In the genomic region with DNA sequence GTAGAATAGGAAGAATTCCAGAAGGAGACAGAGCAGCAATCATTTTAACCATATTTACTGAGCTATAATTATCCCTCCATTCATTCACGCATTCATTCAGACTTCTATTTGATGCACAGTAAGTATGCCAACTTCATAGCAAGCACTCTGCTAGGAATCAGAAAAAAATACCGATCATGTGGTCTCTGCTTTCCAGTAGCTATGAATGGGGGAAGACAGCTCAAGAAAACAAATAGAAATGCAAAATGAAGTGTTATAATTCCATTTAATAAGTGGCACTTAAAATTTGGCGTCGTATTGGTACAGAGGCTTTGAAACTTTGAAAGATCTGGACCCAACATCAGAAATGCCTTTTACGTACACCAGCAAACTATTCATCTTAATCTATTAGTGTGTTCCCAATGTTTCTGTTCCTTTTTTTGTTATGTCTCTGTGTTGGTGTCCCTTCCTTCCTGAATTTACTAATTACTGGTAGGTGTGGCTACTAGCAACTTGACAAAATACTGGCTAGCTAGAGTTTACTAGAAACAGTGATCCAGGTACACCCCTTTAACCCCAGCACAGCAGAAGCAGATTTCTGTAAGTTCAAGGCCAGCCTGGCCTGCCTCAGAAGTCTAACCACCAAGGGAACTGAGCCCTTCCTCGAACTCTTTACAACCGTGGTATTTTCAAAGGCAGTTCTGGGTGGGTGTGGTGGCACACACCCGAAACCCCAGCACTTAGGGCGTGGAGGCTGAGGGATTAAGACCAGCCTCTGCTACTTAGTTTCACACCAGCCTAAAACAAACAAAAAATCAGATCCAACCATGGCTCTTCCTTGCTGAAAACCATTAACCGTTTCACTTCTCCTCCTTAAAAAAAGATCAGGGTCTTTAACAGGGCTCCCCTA, we compare ENCODE assay signal across 9 mouse cellular contexts. TPM values are rescaled to one million over a fixed set of nuclear protein-coding genes. Genes with fewer than 3 reads are reported as not detected.
DNase-seq lines count a peak whose midpoint lies in the region; ATAC-seq and TF ChIP-seq lines count a peak whose summit lies in the region.
"Had no signal": no experiment of that assay in that cellular context is flagged by ENCODE, and none has a peak within 500 bp of the region (broad histone marks: within the 10 kb centered on the region; RNA-seq: fewer than 3 reads in every experiment).

No protein-coding gene starts in this region.

- peaks cover 26% of the 10 kb centered on the region for H3K4me1 ChIP-seq in kidney, embryonic 14.5 days (ENCODE audit: control insufficient read depth, insufficient read depth, low read length)
- H3K4me1 ChIP-seq in kidney, adult 2 months (ENCODE audit: control insufficient read depth, insufficient read depth, low read length) = no peaks in the 10 kb centered on the region
- peaks cover 38% of the 10 kb centered on the region for H3K4me1 ChIP-seq in embryonic facial prominence, embryonic 12.5 days
- peaks cover 36% of the 10 kb centered on the region for H3K4me1 ChIP-seq in intestine, embryonic 16.5 days (ENCODE audit: control insufficient read depth, insufficient read depth, low read length)
- no peaks in the 10 kb centered on the region for H3K4me1 ChIP-seq in midbrain, postnatal 0 days (ENCODE audit: insufficient read depth, low read length)

- intact Hi-C loops in left cerebral cortex, postnatal 25 days (cut with DNase I) = no loop called here

- H3K27ac ChIP-seq in kidney, embryonic 14.5 days (ENCODE audit: low read depth, low read length) = no peak overlapping the region
- H3K27ac ChIP-seq in kidney, adult 2 months (ENCODE audit: insufficient read depth, low read depth, low read length) = no peak overlapping the region
- H3K27ac ChIP-seq in embryonic facial prominence, embryonic 12.5 days = no peak overlapping the region
- H3K27ac ChIP-seq in intestine, embryonic 16.5 days (ENCODE audit: low read length) = no peak overlapping the region
- no peak overlapping the region for H3K27ac ChIP-seq in midbrain, postnatal 0 days (ENCODE audit: low read depth, low read length)

- no peak for DNase-seq in kidney, adult 2 months
- DNase-seq in midbrain, postnatal 0 days (ENCODE audit: low spot score) = no peak
- no peak for DNase-seq in left cerebral cortex, adult 11 months (ENCODE audit: low spot score)
- DNase-seq in lung, adult 18-20 months = no peak
- DNase-seq in left cerebral cortex, postnatal 25 days (ENCODE audit: low spot score in 2 of 2) = no peak

- 71% methylated on average over 10 of the region's 10 CpGs for WGBS in kidney, embryonic 14.5 days
- WGBS in kidney, adult 2 months = 77% methylated on average over 10 of the region's 10 CpGs
- 73% methylated on average over 10 of the region's 10 CpGs for WGBS in embryonic facial prominence, embryonic 12.5 days
- 63% methylated on average over 10 of the region's 10 CpGs for WGBS in intestine, embryonic 16.5 days
- 79% methylated on average over 10 of the region's 10 CpGs for WGBS in midbrain, postnatal 0 days

- peak overlapping the region; percentile 47 for H3K9ac ChIP-seq in kidney, embryonic 14.5 days (ENCODE audit: low read depth, low read length)
- no peak overlapping the region for H3K9ac ChIP-seq in embryonic facial prominence, embryonic 12.5 days
- peak overlapping the region; percentile 3; the same call in 1 of the 2 replicates for H3K9ac ChIP-seq in intestine, embryonic 16.5 days (ENCODE audit: low read depth, low read length)
- 0 out of 2 replicates have a peak overlapping the region, but pooled peaks have one; percentile 33 for H3K9ac ChIP-seq in midbrain, postnatal 0 days (replicated peaks; ENCODE audit: low read length, poor library complexity, severe bottlenecking)

- TF ChIP-seq CTCF in kidney, adult 2 months (conservative IDR thresholded peaks at IDR 0.05; ENCODE audit: insufficient read depth, insufficient read length, low read depth, low read length) = no peak
- no peak for TF ChIP-seq CTCF in midbrain, postnatal 0 days (IDR thresholded peaks at IDR 0.05)

- peak overlapping the region; percentile 56 for H3K4me2 ChIP-seq in kidney, embryonic 14.5 days (replicated peaks; ENCODE audit: low read depth, low read length)
- H3K4me2 ChIP-seq in embryonic facial prominence, embryonic 12.5 days (replicated peaks) = peak overlapping the region; percentile 81
- H3K4me2 ChIP-seq in intestine, embryonic 16.5 days (ENCODE audit: low read depth, low read length) = peak overlapping the region; percentile 52
- peak overlapping the region; percentile 48 for H3K4me2 ChIP-seq in midbrain, postnatal 0 days (ENCODE audit: low read depth, low read length, poor library complexity, severe bottlenecking)

- TF ChIP-seq POLR2A in kidney, adult 2 months (IDR thresholded peaks at IDR 0.05; ENCODE audit: low read depth, low read length) = no peak

- no peak for ATAC-seq in kidney, embryonic 14.5 days (ENCODE audit: low FRiP score, low TSS enrichment)
- no peak for ATAC-seq in embryonic facial prominence, embryonic 12.5 days (ENCODE audit: insufficient number of reproducible peaks, insufficient read depth, low FRiP score, low TSS enrichment)
- no peak for ATAC-seq in intestine, embryonic 16.5 days
- ATAC-seq in midbrain, postnatal 0 days (ENCODE audit: low FRiP score) = no peak

- H3K9me3 ChIP-seq in kidney, embryonic 14.5 days (ENCODE audit: control insufficient read depth, low read length) = no peaks in the 10 kb centered on the region
- H3K9me3 ChIP-seq in embryonic facial prominence, embryonic 12.5 days = no peaks in the 10 kb centered on the region
- H3K9me3 ChIP-seq in intestine, embryonic 16.5 days (ENCODE audit: control insufficient read depth, low read length) = no peaks in the 10 kb centered on the region
- H3K9me3 ChIP-seq in midbrain, postnatal 0 days (ENCODE audit: low read length) = no peaks in the 10 kb centered on the region

- H3K36me3 ChIP-seq in kidney, embryonic 14.5 days (ENCODE audit: control insufficient read depth, insufficient read depth, low read length) = no peaks in the 10 kb centered on the region
- no peaks in the 10 kb centered on the region for H3K36me3 ChIP-seq in kidney, adult 2 months (ENCODE audit: control insufficient read depth, insufficient read depth, low read length)
- no peaks in the 10 kb centered on the region for H3K36me3 ChIP-seq in embryonic facial prominence, embryonic 12.5 days
- no peaks in the 10 kb centered on the region for H3K36me3 ChIP-seq in intestine, embryonic 16.5 days (ENCODE audit: control insufficient read depth, insufficient read depth, low read length)
- H3K36me3 ChIP-seq in midbrain, postnatal 0 days (ENCODE audit: insufficient read depth, low read length) = no peaks in the 10 kb centered on the region

- H3K27me3 ChIP-seq in kidney, embryonic 14.5 days (ENCODE audit: control insufficient read depth, insufficient read depth, low read length) = peaks cover 24% of the 10 kb centered on the region
- no peaks in the 10 kb centered on the region for H3K27me3 ChIP-seq in kidney, adult 2 months (replicated peaks; ENCODE audit: control insufficient read depth, insufficient read depth, low read length)
- peaks cover 44% of the 10 kb centered on the region for H3K27me3 ChIP-seq in embryonic facial prominence, embryonic 12.5 days
- H3K27me3 ChIP-seq in intestine, embryonic 16.5 days (replicated peaks; ENCODE audit: control insufficient read depth, insufficient read depth, low read length) = peaks cover 19% of the 10 kb centered on the region
- H3K27me3 ChIP-seq in midbrain, postnatal 0 days (ENCODE audit: insufficient read depth, low read length) = 0 out of 2 replicates have a peak, but pooled peaks cover 8% of the 10 kb centered on the region

- peak overlapping the region; percentile 75 for H3K4me3 ChIP-seq in kidney, embryonic 14.5 days (ENCODE audit: low read length)
- H3K4me3 ChIP-seq in kidney, adult 2 months (ENCODE audit: insufficient read depth, low read depth, low read length) = no peak overlapping the region
- peak overlapping the region; percentile 80 for H3K4me3 ChIP-seq in embryonic facial prominence, embryonic 12.5 days
- peak overlapping the region; percentile 86 for H3K4me3 ChIP-seq in intestine, embryonic 16.5 days (ENCODE audit: low read length)
- peak overlapping the region; percentile 82; the same call in 1 of the 2 replicates for H3K4me3 ChIP-seq in midbrain, postnatal 0 days (ENCODE audit: low read depth, low read length)

RNA-seq across cellular contexts. Expression of a gene that starts 0.8 kb away (rescaled TPM):
- polyA plus RNA-seq in kidney, embryonic 14.5 days (2014; fragmentation: Nextera tagmentation; extraction: Ambion mirVana) = 79.1 and 113 TPM in 2 replicates
- polyA plus RNA-seq in kidney, adult 2 months (2012; rRNA removed) = 2.4 and 2.6 TPM in 2 replicates
- polyA plus RNA-seq in embryonic facial prominence, embryonic 12.5 days (2016; fragmentation: Nextera tagmentation; extraction: Ambion mirVana) = 136 and 149 TPM in 2 replicates
- 97.1 and 104 TPM in 2 replicates for polyA plus RNA-seq in intestine, embryonic 16.5 days (2015; fragmentation: Nextera tagmentation; extraction: Ambion mirVana)
- total RNA-seq in midbrain, postnatal 0 days (2014; rRNA removed) = 27.0 and 32.9 TPM in 2 replicates
- polyA plus RNA-seq in midbrain, postnatal 0 days (2015; fragmentation: Nextera tagmentation; extraction: Ambion mirVana) = 27.2 TPM in 2 replicates
- total RNA-seq in left cerebral cortex, postnatal 25 days (2021) = 1 to 10 TPM; 6.8 to 9.2 TPM

RNA-seq across cellular contexts. Expression of a gene that starts 17.9 kb away (rescaled TPM):
- 0.88 and 0.90 TPM in 2 replicates for polyA plus RNA-seq in kidney, embryonic 14.5 days (2014; fragmentation: Nextera tagmentation; extraction: Ambion mirVana)
- polyA plus RNA-seq in kidney, adult 2 months (2012; rRNA removed) = 0.34 and 0.37 TPM in 2 replicates
- polyA plus RNA-seq in embryonic facial prominence, embryonic 12.5 days (2016; fragmentation: Nextera tagmentation; extraction: Ambion mirVana) = 6.2 and 6.7 TPM in 2 replicates
- polyA plus RNA-seq in intestine, embryonic 16.5 days (2015; fragmentation: Nextera tagmentation; extraction: Ambion mirVana) = 1.7 and 2.0 TPM in 2 replicates
- total RNA-seq in midbrain, postnatal 0 days (2014; rRNA removed) = 138 and 150 TPM in 2 replicates
- 37.3 and 42.1 TPM in 2 replicates for polyA plus RNA-seq in midbrain, postnatal 0 days (2015; fragmentation: Nextera tagmentation; extraction: Ambion mirVana)
- 10 to 100 TPM; 73.8 to 78.5 TPM for total RNA-seq in left cerebral cortex, postnatal 25 days (2021)

RNA-seq across cellular contexts. Expression of a gene that starts 49.7 kb away (rescaled TPM):
- 54.3 and 74.2 TPM in 2 replicates for polyA plus RNA-seq in kidney, embryonic 14.5 days (2014; fragmentation: Nextera tagmentation; extraction: Ambion mirVana)
- 27.7 and 29.5 TPM in 2 replicates for polyA plus RNA-seq in kidney, adult 2 months (2012; rRNA removed)
- 67.4 and 80.2 TPM in 2 replicates for polyA plus RNA-seq in embryonic facial prominence, embryonic 12.5 days (2016; fragmentation: Nextera tagmentation; extraction: Ambion mirVana)
- polyA plus RNA-seq in intestine, embryonic 16.5 days (2015; fragmentation: Nextera tagmentation; extraction: Ambion mirVana) = 19.3 and 20.9 TPM in 2 replicates
- 83.0 and 93.0 TPM in 2 replicates for total RNA-seq in midbrain, postnatal 0 days (2014; rRNA removed)
- polyA plus RNA-seq in midbrain, postnatal 0 days (2015; fragmentation: Nextera tagmentation; extraction: Ambion mirVana) = 77.7 and 92.2 TPM in 2 replicates
- total RNA-seq in left cerebral cortex, postnatal 25 days (2021) = 100 to 1,000 TPM; 159 to 164 TPM

RNA-seq across cellular contexts. Expression of a gene that starts 51.0 kb away (rescaled TPM):
- not detected in 2 replicates for polyA plus RNA-seq in kidney, embryonic 14.5 days (2014; fragmentation: Nextera tagmentation; extraction: Ambion mirVana)
- 97.9 and 124 TPM in 2 replicates for polyA plus RNA-seq in kidney, adult 2 months (2012; rRNA removed)
- 0.08 TPM in 1 of 2 replicates, not detected in the other for polyA plus RNA-seq in embryonic facial prominence, embryonic 12.5 days (2016; fragmentation: Nextera tagmentation; extraction: Ambion mirVana)
- not detected in 2 replicates for polyA plus RNA-seq in intestine, embryonic 16.5 days (2015; fragmentation: Nextera tagmentation; extraction: Ambion mirVana)
- 1.7 TPM in 1 of 2 replicates, not detected in the other for total RNA-seq in midbrain, postnatal 0 days (2014; rRNA removed)
- polyA plus RNA-seq in midbrain, postnatal 0 days (2015; fragmentation: Nextera tagmentation; extraction: Ambion mirVana) = 0.23 and 0.28 TPM in 2 replicates
- total RNA-seq in left cerebral cortex, postnatal 25 days (2021) = under 1 TPM; 0.48 to 0.62 TPM
- polyA plus RNA-seq: activated CD4-positive, CD25-positive, alpha-beta regulatory T cell, adult 4 months had no signal

RNA-seq across cellular contexts. Expression of a gene that starts 53.1 kb away (rescaled TPM):
- polyA plus RNA-seq in kidney, embryonic 14.5 days (2014; fragmentation: Nextera tagmentation; extraction: Ambion mirVana) = not detected in 2 replicates
- polyA plus RNA-seq in kidney, adult 2 months (2012; rRNA removed) = 0.58 TPM in 1 of 2 replicates, not detected in the other
- polyA plus RNA-seq in embryonic facial prominence, embryonic 12.5 days (2016; fragmentation: Nextera tagmentation; extraction: Ambion mirVana) = not detected in 2 replicates
- not detected in 2 replicates for polyA plus RNA-seq in intestine, embryonic 16.5 days (2015; fragmentation: Nextera tagmentation; extraction: Ambion mirVana)
- total RNA-seq in midbrain, postnatal 0 days (2014; rRNA removed) = not detected in 2 replicates
- polyA plus RNA-seq in midbrain, postnatal 0 days (2015; fragmentation: Nextera tagmentation; extraction: Ambion mirVana) = not detected in 2 replicates
- 1 to 10 TPM; 7.1 to 7.6 TPM for total RNA-seq in left cerebral cortex, postnatal 25 days (2021)
- polyA plus RNA-seq: activated CD4-positive, CD25-positive, alpha-beta regulatory T cell, adult 4 months had no signal
